Mouse (Mus musculus) heart, postnatal 0 days (tissue): ENCODE data around the gene St6galnac6. TPM values are rescaled to one million over a fixed set of nuclear protein-coding genes. Genes with fewer than 3 reads are reported as not detected.

Experiments
- ATAC-seq: fragments of 200-750 bp; cut with Nextera tagmentation; 2 replicates; pipeline ENCODE4 v1.8.0; 2017; ENCODE audit warnings: low read depth, moderate number of reproducible peaks, moderate library complexity; ENCODE audit not compliant: insufficient read depth
- DNase-seq: peaks from one replicate; pipeline ENCODE4 v3.0.0-alpha.2; 2016; ENCODE audit warnings: low spot score
- H3K27ac ChIP-seq: fragments of 300-500 bp; sonication (generic); 2 replicates; pipeline ENCODE4 v1.5.1; 2014; ENCODE audit warnings: low read depth, mild to moderate bottlenecking
- H3K27me3 ChIP-seq: fragments of 300-500 bp; sonication (generic); 2 replicates; pipeline ENCODE4 v1.6.1; 2014; ENCODE audit warnings: low read length, mixed read lengths; ENCODE audit not compliant: control insufficient read depth, insufficient read depth
- H3K36me3 ChIP-seq: fragments of 300-500 bp; sonication (generic); replicated peaks from 2 replicates; pipeline ENCODE4 v1.6.1; 2014; ENCODE audit warnings: low read length, mixed read lengths; ENCODE audit not compliant: control insufficient read depth, insufficient read depth
- H3K4me1 ChIP-seq: fragments of 300-500 bp; sonication (generic); 2 replicates; pipeline ENCODE4 v1.6.1; 2014; ENCODE audit warnings: antibody characterized with exemption; ENCODE audit not compliant: control insufficient read depth, insufficient read depth
- H3K4me2 ChIP-seq: fragments of 300-500 bp; sonication (generic); 2 replicates; pipeline ENCODE4 v1.6.1; 2014; ENCODE audit warnings: low read depth, mild to moderate bottlenecking, low read length, moderate library complexity
- H3K4me3 ChIP-seq: fragments of 300-500 bp; sonication (generic); 2 replicates; pipeline ENCODE4 v1.5.1; 2014; ENCODE audit warnings: low read depth, low read length
- H3K9ac ChIP-seq: fragments of 300-500 bp; sonication (generic); replicated peaks from 2 replicates; pipeline ENCODE4 v1.6.1; 2014; ENCODE audit warnings: low read depth, low read length, mixed read lengths
- H3K9me3 ChIP-seq: fragments of 300-500 bp; sonication (generic); replicated peaks from 2 replicates; pipeline ENCODE4 v1.6.1; 2016; ENCODE audit warnings: low read length; ENCODE audit not compliant: control insufficient read depth
- CTCF ChIP-seq: IDR thresholded peaks from 2 replicates; pipeline ENCODE4 v1.5.1; 2016; ENCODE audit warnings: antibody characterized with exemption, control low read depth, low read depth
- EP300 ChIP-seq: IDR thresholded peaks from 2 replicates; pipeline ENCODE4 v1.6.1; 2016; ENCODE audit warnings: antibody characterized with exemption, low read depth
- WGBS: fragments of 180-500 bp; shearing (Covaris S2); extraction: QIAGEN DNeasy Blood & Tissue Kit; methylation state at CpG from one replicate; pipeline ENCODE4 v1.1.7; 2014; 5-methylcytosine and 5-hydroxymethylcytosine counted together
- microRNA counts: library from miRNA; unstranded; fragments of <30 nt; microRNA quantifications from one replicate; lab custom pipeline; 2015
- microRNA-seq: library from miRNA; unstranded; fragments of <30 nt; microRNA quantifications from one replicate; pipeline ENCODE4, GENCODE M21; 2016
- polyA plus RNA-seq: library from polyadenylated mRNA; unstranded; fragments of >200 nt; fragmentation: Nextera tagmentation; extraction: Ambion mirVana; gene quantifications from 2 replicates; pipeline ENCODE4 v1.2.1, GENCODE M21; 2015
- total RNA-seq: library from RNA; depleted of rRNA; stranded (reverse); fragments of >200 nt; gene quantifications from 2 replicates; pipeline ENCODE4 v1.2.3, GENCODE M21; 2014; ENCODE audit warnings: low replicate concordance; rRNA removed

The St6galnac6 gene
- total and polyA plus RNA-seq, 2 experiments from 2014 or later = 44.3 to 117 TPM

- DNase-seq (no peak), ATAC-seq (no peak)
- Histone ChIP-seq H3K4me2 (no peak overlapping the region), H3K27me3 (no peaks in the 10 kb centered on the region), H3K4me3 (no peak overlapping the region), H3K9ac (no peak overlapping the region), H3K4me1 (peaks cover 5% of the 10 kb centered on the region; the same call in 1 of the 2 replicates), H3K27ac (no peak overlapping the region), H3K9me3 (no peaks in the 10 kb centered on the region), H3K36me3 (peaks cover 45% of the 10 kb centered on the region)
- WGBS = 54% methylated on average over 3 of the region's 3 CpGs
- TF ChIP-seq EP300 (no peak), CTCF (no peak)
These were observed 70.4 kb downstream of the St6galnac6 start for GRCm38 (mm10) chr2:32669876-32670275.

MicroRNAs encoded within 50 kb of the gene (microRNA counts, 519-probe panel; counts per million panel counts)
- not detected for microRNA mmu-miR-1954 (lab: Ali Mortazavi, UCI)

Small RNAs within 50 kb of the gene (microRNA-seq; reads per million reads assigned to microRNA genes)
- gene Mir1954 = not detected

Other genes with a start within 250 kb of the St6galnac6 start
- gene Ciz1, start 247.4 kb upstream of the St6galnac6 start, total RNA-seq = 61.9 and 79.9 TPM in 2 replicates
- gene Ciz1, start 247.4 kb upstream of the St6galnac6 start, polyA plus RNA-seq = 17.6 and 18.5 TPM in 2 replicates
- 3.4 and 10.3 TPM in 2 replicates for gene Dnm1, start 246.4 kb upstream of the St6galnac6 start, total RNA-seq
- 1.5 and 1.6 TPM in 2 replicates for gene Dnm1, start 246.4 kb upstream of the St6galnac6 start, polyA plus RNA-seq
- gene 1110008P14Rik, start 217.8 kb upstream of the St6galnac6 start, total RNA-seq = 159 and 195 TPM in 2 replicates
- gene 1110008P14Rik, start 217.8 kb upstream of the St6galnac6 start, polyA plus RNA-seq = 77.0 and 84.9 TPM in 2 replicates
- 1.1 and 6.0 TPM in 2 replicates for gene Lcn2, start 211.5 kb upstream of the St6galnac6 start, total RNA-seq
- gene Lcn2, start 211.5 kb upstream of the St6galnac6 start, polyA plus RNA-seq = 1.8 and 2.0 TPM in 2 replicates
- gene Ptges2, start 203.8 kb upstream of the St6galnac6 start, total RNA-seq = 33.9 and 46.7 TPM in 2 replicates
- 62.6 and 65.4 TPM in 2 replicates for gene Ptges2, start 203.8 kb upstream of the St6galnac6 start, polyA plus RNA-seq
- gene Naif1, start 149.3 kb upstream of the St6galnac6 start, total RNA-seq = 3.2 and 4.2 TPM in 2 replicates
- gene Naif1, start 149.3 kb upstream of the St6galnac6 start, polyA plus RNA-seq = 3.3 and 3.5 TPM in 2 replicates
- 12.5 and 16.0 TPM in 2 replicates for gene Slc25a25, start 148.3 kb upstream of the St6galnac6 start, total RNA-seq
- gene Slc25a25, start 148.3 kb upstream of the St6galnac6 start, polyA plus RNA-seq = 6.5 and 6.6 TPM in 2 replicates
- 11.2 and 12.3 TPM in 2 replicates for gene Fam102a, start 64.4 kb upstream of the St6galnac6 start, total RNA-seq
- 2.8 and 3.1 TPM in 2 replicates for gene Fam102a, start 64.4 kb upstream of the St6galnac6 start, polyA plus RNA-seq
- gene Dpm2, start 28.9 kb upstream of the St6galnac6 start, total RNA-seq = 17.9 and 31.0 TPM in 2 replicates
- 56.1 and 58.4 TPM in 2 replicates for gene Dpm2, start 28.9 kb upstream of the St6galnac6 start, polyA plus RNA-seq
- not detected in 2 replicates for gene Pip5kl1, start 24.9 kb upstream of the St6galnac6 start, total RNA-seq
- gene Pip5kl1, start 24.9 kb upstream of the St6galnac6 start, polyA plus RNA-seq = 0.18 TPM in 1 of 2 replicates, not detected in the other
- gene 9430097D07Rik, start 24.0 kb upstream of the St6galnac6 start, total RNA-seq = not detected in 2 replicates
- not detected in 2 replicates for gene 9430097D07Rik, start 24.0 kb upstream of the St6galnac6 start, polyA plus RNA-seq
- 25.7 and 28.0 TPM in 2 replicates for gene St6galnac4, start 12.6 kb upstream of the St6galnac6 start, total RNA-seq
- 25.5 and 27.0 TPM in 2 replicates for gene St6galnac4, start 12.6 kb upstream of the St6galnac6 start, polyA plus RNA-seq
- 544 and 572 TPM in 2 replicates for gene Ak1, start 22.0 kb downstream of the St6galnac6 start, total RNA-seq
- gene Ak1, start 22.0 kb downstream of the St6galnac6 start, polyA plus RNA-seq = 721 and 737 TPM in 2 replicates
- 123 and 148 TPM in 2 replicates for gene Eng, start 46.9 kb downstream of the St6galnac6 start, total RNA-seq
- gene Eng, start 46.9 kb downstream of the St6galnac6 start, polyA plus RNA-seq = 133 and 137 TPM in 2 replicates
- gene Fpgs, start 104.4 kb downstream of the St6galnac6 start, total RNA-seq = 13.6 and 14.5 TPM in 2 replicates
- gene Fpgs, start 104.4 kb downstream of the St6galnac6 start, polyA plus RNA-seq = 8.5 and 10.9 TPM in 2 replicates
- gene Cdk9, start 113.4 kb downstream of the St6galnac6 start, total RNA-seq = 42.4 and 58.4 TPM in 2 replicates
- 33.1 and 35.5 TPM in 2 replicates for gene Cdk9, start 113.4 kb downstream of the St6galnac6 start, polyA plus RNA-seq
- 17.0 and 26.2 TPM in 2 replicates for gene Sh2d3c, start 121.3 kb downstream of the St6galnac6 start, total RNA-seq
- 22.9 and 24.2 TPM in 2 replicates for gene Sh2d3c, start 121.3 kb downstream of the St6galnac6 start, polyA plus RNA-seq
- not detected in 2 replicates for gene 6330409D20Rik, start 141.3 kb downstream of the St6galnac6 start, total RNA-seq
- gene 6330409D20Rik, start 141.3 kb downstream of the St6galnac6 start, polyA plus RNA-seq = 0.15 TPM in 1 of 2 replicates, not detected in the other
- 34.6 and 65.3 TPM in 2 replicates for gene Tor2a, start 157.5 kb downstream of the St6galnac6 start, total RNA-seq
- gene Tor2a, start 157.5 kb downstream of the St6galnac6 start, polyA plus RNA-seq = 27.5 and 28.5 TPM in 2 replicates
- gene Ttc16, start 175.9 kb downstream of the St6galnac6 start, total RNA-seq = 1.9 TPM in 1 of 2 replicates, not detected in the other
- 0.08 and 0.21 TPM in 2 replicates for gene Ttc16, start 175.9 kb downstream of the St6galnac6 start, polyA plus RNA-seq
- gene Ptrh1, start 176.1 kb downstream of the St6galnac6 start, total RNA-seq = 4.8 and 5.3 TPM in 2 replicates
- gene Ptrh1, start 176.1 kb downstream of the St6galnac6 start, polyA plus RNA-seq = 2.6 and 2.9 TPM in 2 replicates
- not detected in 2 replicates for gene Cfap157, start 184.7 kb downstream of the St6galnac6 start, total RNA-seq
- gene Cfap157, start 184.7 kb downstream of the St6galnac6 start, polyA plus RNA-seq = 0.22 and 0.56 TPM in 2 replicates
- 12.6 and 46.0 TPM in 2 replicates for gene Stxbp1, start 247.5 kb downstream of the St6galnac6 start, total RNA-seq
- 20.9 and 23.5 TPM in 2 replicates for gene Stxbp1, start 247.5 kb downstream of the St6galnac6 start, polyA plus RNA-seq